Mouse (Mus musculus) v-Abl transformed pro-B cells (cell line): ENCODE data around the gene Gm12166.

ENCODE experiments used
- in situ Hi-C, 2 experiments: fragments of 400-800 bp; cut with MboI; formaldehyde crosslinking; loops; one replicate each; pipeline ENCODE4 v1.15.1; 2025; ENCODE audit not compliant: unreplicated experiment in 2 of 2

Gm12166 gene

GRCm38 (mm10) chr11:46073850-46074688 is 21.9 kb upstream of the Gm12166 start:
- in situ Hi-C loops = no loop called here

DNA sequence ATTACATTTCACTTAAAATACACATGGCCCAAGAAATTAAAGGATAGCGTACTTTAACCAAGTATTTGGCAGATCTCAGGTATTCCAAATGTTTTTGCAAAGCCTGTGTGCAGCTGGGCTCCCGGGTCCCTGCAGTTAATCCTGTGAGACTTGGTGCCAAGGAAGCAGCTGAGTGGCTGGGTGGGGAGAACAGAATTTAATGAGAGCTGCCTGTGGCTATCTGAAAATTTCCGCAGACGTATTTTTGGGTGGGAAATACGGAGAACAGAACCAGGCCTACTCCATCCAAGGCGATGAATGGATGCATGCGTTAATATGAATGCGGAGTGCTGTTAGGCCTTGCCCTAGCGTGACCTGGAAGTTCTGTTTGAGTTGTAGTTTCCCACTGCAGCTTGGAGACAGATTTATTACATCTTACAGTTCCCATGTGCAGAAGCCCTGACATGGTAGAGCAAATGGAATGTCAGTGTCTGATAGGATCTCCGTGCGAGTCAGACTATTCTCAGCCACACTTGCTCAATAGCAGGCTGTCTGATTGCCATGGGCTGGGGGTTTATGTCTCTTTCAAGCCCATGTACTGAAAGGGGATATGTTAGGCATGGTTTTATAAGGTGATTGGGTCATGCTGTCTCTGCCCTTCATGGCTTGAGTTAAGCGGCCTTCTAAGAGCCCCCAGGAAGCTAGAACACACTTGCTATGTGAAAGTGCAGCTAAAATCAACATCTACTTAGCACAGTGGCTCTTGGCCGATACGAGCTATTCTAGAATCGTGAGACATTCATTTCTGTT is 21.1 kb upstream of the Gm12166 start:
- in situ Hi-C loops = no loop called here

DNA sequence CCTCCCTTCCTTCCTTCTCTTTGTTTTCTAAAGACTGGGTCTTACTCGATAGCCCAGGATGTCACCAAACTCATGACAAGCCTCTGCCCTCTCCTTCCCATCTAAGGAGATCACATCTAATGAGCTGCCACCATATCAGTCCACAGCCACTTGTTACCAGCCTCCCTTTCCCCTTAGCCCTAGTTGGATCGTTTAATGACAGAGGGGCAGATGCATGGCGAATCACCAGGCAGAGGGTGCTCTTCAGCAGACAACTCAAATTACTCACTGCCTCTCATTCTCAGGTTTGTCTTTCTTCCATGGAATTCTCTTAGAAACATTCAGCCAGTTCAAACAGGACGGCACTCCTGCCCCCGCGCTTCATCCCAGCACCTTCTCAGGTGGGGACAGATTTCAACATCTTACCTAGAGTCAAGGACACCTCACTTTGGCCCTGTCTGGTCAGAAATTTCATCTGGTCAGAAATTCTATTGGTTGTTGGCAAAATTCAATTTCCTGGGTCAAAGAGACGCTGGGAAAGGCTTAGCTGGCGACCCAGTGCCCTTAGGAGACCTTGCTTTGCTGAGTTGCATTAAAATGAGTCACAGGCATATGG is 20.4 kb upstream of the Gm12166 start:
- in situ Hi-C loops = no loop called here

GRCm38 (mm10) chr11:46070789-46071188 is 18.7 kb upstream of the Gm12166 start:
- in situ Hi-C loops = no loop called here

DNA sequence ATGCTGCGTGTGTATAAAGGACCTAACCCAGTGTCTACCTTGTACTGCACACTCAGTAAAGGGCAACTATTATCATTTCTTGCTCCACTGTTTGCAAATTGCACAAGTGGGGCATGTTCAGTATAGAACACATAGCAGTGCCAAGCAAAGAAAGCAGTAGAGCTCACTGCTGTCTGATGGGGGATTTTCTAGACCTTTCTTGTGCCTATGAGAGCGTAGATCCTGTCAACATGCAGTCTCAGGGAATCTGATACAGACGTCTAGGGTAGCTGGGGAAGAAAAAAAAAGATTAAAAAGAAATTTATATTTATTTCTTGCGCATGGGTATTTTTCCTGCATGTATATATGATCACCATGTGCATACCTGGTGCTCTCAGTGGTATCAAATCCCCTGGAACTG is 18.0 kb upstream of the Gm12166 start:
- in situ Hi-C loops = no loop called here

GRCm38 (mm10) chr11:46069408-46070003 is 17.4 kb upstream of the Gm12166 start:
- in situ Hi-C loops = no loop called here

- in situ Hi-C loops = no loop called here
Observed at GRCm38 (mm10) chr11:46068756-46069407, 16.8 kb upstream of the Gm12166 start.

DNA sequence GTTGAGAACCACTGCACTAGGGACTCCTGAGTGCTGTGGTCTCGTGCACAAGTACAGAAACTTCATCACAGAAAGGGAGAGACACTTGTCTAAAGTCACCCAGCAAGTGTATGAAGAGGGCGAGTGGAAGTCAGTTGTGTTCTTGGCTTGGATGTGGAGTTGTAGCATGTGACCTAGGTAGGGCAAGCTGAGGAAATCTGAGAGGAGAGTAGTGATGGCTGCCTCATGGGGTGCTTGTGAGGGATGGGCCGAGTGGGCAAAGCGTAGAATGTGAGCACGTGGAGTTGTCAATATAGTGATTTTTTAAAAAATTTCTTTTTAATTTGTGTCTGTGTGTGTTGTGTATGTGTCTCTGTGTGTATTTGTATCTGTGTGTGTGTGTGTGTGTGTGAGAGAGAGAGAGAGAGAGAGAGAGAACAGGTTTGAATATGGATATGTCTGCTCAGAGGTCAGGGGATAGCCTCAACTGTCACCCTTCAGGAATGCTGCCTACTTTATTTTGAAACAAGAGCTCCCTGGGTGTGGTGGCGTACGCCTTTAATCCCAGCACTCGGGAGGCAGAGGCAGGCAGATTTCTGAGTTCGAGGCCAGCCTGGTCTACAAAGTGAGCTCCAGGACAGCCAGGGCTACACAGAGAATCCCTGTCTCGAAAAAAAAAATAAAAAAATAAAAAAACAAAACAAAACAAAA is 15.4 kb upstream of the Gm12166 start:
- in situ Hi-C loops = no loop called here

DNA sequence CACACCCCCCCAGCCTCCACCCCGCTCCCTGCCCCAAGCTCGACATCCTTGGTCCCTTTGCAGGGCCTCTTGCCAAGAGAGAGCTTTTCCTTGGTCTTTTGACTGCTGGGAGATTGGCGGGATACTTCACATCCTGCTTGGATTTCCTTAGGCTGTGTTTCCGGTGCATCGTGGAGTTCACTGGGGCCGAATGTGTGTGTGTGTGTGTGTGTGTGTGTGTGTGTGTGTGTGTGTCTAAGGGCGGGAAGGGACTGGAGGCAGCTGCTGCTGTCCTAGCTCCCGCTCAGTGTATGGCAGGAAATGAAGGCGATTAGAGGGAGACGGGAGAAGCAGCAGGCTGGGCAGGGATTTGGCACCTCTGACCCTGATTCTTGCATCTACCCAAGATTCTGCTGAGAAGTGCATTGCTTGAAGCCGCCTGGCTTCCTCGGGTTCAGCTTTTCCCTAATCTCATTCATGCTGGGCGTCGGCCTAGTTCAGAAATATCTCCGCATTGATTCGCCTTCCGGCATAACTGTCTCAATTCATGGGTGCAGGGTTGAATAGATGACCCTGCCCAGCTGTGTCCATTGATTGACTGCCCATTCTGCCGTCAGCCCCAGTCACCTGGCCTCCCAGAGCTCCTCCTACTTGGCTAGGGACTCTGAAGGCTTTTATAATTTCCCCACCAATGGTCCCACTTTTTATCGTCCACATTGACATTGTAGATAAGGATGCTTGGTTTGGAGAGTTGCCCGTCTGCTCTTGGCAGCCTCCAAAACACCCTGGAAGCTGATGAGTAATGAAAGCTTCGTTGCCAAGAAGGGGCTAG is 13.3 kb upstream of the Gm12166 start:
- in situ Hi-C loops = no loop called here

- in situ Hi-C loops = no loop called here
Observed at GRCm38 (mm10) chr11:46064767-46065166, 12.6 kb upstream of the Gm12166 start.

- in situ Hi-C loops = no loop called here
Observed at GRCm38 (mm10) chr11:46062993-46063731, 11.0 kb upstream of the Gm12166 start.

GRCm38 (mm10) chr11:46062569-46062968 is 10.4 kb upstream of the Gm12166 start:
- in situ Hi-C loops = no loop called here

DNA sequence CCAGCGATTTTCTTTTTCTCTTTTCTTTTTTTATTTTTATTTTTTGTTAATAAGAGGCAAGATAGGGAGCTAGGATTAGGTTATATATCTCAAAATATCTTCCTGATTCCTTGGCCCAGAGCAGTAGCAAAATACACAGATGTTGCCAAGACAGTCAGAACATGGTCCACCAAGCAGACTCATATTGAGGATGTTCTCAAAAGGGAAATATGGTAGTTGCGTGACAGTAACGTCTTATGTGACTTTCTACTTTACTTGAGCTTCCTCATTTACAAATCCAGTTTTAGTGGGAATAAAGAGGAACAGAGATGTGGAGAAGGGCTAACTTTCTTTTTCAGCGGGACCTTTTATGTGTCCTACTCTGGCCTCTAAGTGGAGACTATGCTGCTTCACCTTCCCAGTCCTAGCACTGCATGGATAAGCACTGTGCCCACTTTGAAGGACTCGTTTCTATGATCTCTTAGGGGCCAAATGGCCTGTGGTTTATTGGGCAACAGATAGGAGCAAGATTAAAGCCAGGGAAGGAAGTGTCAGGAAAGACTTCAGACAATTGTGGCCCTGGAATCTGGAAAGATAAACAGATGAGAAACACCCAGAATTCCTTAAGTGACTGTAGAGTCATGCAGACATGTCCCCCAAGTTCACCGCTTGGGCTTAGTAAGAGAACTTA is 9.8 kb upstream of the Gm12166 start:
- in situ Hi-C loops = no loop called here

DNA sequence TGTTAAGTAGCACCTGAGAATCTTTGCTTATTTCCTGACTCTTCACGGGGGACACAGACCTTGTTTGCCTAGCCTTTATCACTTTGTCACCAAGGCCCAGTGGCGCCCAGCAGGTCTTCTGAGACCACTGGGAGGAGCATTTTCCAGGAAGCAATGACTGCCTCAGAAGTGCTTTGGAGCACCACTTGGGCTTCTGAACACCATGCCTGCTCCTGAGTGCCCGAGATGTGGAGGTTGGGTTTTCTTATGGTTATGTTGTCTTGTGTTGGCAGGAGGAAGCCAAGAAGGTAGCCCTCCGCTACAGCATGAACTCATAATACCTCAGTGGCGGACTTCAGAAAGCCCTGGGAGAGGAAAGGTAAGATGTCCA is 8.5 kb upstream of the Gm12166 start:
- in situ Hi-C loops = no loop called here

DNA sequence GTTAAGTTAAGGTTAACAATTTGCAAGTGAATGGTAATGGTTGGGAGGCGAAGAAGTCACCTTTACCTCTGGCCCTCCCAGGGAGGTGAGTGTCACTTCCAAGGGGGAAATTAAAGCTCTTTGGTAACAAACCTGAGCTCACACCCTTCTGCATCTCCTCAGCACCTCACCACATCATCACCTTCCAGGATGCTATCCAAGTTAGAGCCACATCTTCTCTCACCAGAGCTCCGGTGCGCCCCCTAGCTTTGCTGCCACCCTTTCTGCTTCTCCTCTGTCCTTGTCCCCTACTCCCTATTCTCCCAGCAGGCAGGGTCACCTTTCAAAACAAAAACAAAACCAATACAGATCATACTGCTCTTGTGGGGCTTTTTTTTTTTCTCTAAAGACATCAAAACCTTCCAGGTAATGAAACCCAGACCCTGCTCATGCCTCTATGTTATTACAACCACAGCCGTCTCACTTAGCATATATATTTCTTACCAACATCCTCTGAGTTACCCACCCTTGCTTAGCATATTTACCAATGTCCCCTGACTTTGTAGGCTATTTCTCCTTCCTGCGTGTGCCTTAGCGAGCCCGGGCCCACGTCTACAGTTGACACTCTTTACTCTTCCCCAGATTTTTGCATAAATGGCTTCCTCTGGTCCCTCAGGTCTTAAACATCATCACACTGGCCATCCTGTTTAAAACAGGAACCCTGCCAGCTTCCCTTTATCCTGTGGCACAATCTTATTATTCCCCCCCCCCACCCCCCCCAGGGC is 7.9 kb upstream of the Gm12166 start:
- in situ Hi-C loops = loop anchor here in 1 of 2 experiments (5.0 kb wide), 1 partner anchor 67 kb away; no protein-coding TSS in a partner anchor

GRCm38 (mm10) chr11:46058916-46059315 is 6.8 kb upstream of the Gm12166 start:
- in situ Hi-C loops = loop anchor here in 1 of 2 experiments (5.0 kb wide), 1 partner anchor 68 kb away; no protein-coding TSS in a partner anchor

DNA sequence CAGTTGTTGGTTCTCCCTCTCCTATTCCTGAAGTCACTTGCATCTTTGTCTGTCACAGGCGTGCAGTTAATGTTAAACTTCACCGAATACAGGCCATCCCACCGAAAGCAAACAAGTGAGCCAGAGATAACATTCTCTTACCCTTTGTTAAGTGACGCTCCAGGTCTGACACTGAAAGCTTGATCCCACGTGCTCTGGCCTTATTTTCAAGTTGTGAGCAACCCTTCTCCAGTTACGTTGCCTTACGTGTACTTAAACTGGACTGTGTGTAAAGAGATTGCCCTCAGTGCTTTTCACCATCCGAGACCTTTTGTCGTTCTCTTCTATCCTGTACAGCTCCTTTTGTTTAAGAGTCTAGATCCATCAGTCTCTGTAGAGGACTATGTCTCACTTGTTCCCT is 5.9 kb upstream of the Gm12166 start:
- in situ Hi-C loops = loop anchor here in 1 of 2 experiments (5.0 kb wide), 1 partner anchor 69 kb away; no protein-coding TSS in a partner anchor
